Mouse (Mus musculus): ENCODE results near the gene Ass1. TPM values are rescaled to one million over a fixed set of nuclear protein-coding genes. Genes with fewer than 3 reads are reported as not detected.
A peak's percentile ranks its signal among the peaks of the same experiment; 100 is the strongest.

Gene Ass1
- polyA plus RNA-seq, 1 experiment from 2014 or later = 10.4 TPM

DNA sequence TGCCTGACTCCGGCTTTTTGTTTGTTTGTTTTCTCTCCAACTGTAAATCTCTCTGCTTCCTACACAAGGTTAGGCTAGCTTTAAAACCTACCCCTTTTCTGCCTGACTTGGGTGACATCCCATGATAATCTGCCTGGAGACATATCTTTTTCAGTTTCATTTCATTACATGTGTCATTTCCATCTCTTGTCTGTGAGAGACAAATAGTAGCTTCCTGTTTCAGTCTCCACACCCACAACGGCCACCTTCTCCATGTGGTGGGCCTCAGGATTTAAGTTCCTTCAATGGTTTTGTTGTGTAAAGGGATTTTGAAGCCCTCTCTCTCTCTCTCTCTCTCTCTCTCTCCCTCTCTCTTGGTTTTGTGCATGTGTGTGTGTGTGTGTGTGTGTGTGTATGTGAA, 22.5 kb upstream of the Ass1 start:
- no peaks in the 10 kb centered on the region for H3K9me3 ChIP-seq
- no peak overlapping the region for H3K4me2 ChIP-seq
- peaks cover 43% of the 10 kb centered on the region for H3K4me1 ChIP-seq
- WGBS = 72% methylated on average over 2 of the region's 2 CpGs
- H3K27ac ChIP-seq (replicated peaks) = no peak overlapping the region
- H3K27me3 ChIP-seq (replicated peaks) = no peaks in the 10 kb centered on the region
- ATAC-seq (ENCODE audit: extremely low read depth, insufficient number of reproducible peaks, low FRiP score, low TSS enrichment) = no peak
- no peak overlapping the region for H3K4me3 ChIP-seq
- no peaks in the 10 kb centered on the region for H3K36me3 ChIP-seq
- H3K9ac ChIP-seq = no peak overlapping the region

DNA sequence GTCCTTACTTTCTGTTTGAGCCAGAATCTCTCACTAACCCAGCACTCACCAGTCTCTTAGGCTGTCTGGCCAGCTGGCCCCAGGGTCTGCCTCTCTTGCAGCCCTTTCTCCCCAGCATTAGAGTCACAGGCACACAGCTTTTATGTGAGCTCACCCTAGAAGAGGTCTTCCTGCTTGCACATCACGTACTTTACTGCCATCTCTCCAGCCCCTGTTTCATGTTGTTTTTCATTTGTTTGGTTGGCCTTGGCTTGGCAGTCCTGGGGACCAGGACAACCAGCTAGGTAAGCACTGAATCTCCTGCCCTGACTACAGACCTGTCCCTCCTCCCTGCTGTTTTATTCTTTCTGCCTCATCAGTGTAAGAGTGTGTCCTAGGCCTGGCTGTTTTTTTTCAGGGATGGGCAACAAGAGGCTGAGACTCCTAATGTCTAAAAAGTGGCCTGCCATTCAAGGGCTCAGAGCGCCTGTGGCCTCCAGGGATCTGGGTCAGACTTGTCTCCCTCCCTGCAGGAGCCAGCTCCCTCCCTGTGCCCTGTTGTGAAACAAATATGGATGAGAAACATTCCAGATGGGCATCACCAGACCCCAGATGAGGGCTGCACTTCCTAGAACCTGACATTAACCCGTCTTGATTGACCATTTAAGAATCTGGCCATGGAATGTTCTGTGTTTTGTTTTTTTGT, 21.1 kb upstream of the Ass1 start:
- H3K36me3 ChIP-seq = no peaks in the 10 kb centered on the region
- H3K4me2 ChIP-seq = no peak overlapping the region
- ATAC-seq (ENCODE audit: extremely low read depth, insufficient number of reproducible peaks, low FRiP score, low TSS enrichment) = no peak
- 60% methylated on average over 3 of the region's 3 CpGs for WGBS
- H3K4me1 ChIP-seq = peaks cover 49% of the 10 kb centered on the region
- peak overlapping the region; percentile 33 for H3K9ac ChIP-seq
- peak overlapping the region; percentile 75 for H3K27ac ChIP-seq (replicated peaks)
- no peaks in the 10 kb centered on the region for H3K9me3 ChIP-seq
- H3K4me3 ChIP-seq = no peak overlapping the region
- no peaks in the 10 kb centered on the region for H3K27me3 ChIP-seq (replicated peaks)

DNA sequence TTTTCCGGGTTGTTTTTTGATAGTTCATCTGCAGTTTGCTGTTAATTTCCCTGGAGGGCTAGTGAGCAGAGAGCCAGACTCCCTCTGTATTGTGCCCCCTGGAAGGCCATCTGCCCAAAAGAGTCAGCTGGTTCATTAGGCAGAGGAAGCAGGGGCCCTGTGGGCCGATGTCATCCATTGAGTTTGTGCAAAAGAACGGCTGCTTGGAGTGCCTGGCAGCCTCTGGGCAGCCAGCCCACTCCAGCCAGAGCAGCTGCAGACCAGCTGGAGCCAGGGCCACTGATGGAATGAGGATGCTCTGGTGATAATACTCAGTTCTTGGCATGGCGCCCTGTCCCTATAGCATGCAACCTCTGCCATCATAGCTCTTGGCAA, 20.6 kb upstream of the Ass1 start:
- Histone ChIP-seq H3K9me3 (no peaks in the 10 kb centered on the region), H3K4me2 (no peak overlapping the region), H3K27ac (replicated peaks) (peak overlapping the region; percentile 75), H3K27me3 (replicated peaks) (no peaks in the 10 kb centered on the region), H3K4me1 (peaks cover 54% of the 10 kb centered on the region), H3K9ac (peak overlapping the region; percentile 21; the same call in 1 of the 2 replicates), H3K4me3 (no peak overlapping the region), H3K36me3 (no peaks in the 10 kb centered on the region)
- WGBS = 28% methylated on average over 4 of the region's 4 CpGs
- ATAC-seq (ENCODE audit: extremely low read depth, insufficient number of reproducible peaks, low FRiP score, low TSS enrichment) = peak; percentile 33

DNA sequence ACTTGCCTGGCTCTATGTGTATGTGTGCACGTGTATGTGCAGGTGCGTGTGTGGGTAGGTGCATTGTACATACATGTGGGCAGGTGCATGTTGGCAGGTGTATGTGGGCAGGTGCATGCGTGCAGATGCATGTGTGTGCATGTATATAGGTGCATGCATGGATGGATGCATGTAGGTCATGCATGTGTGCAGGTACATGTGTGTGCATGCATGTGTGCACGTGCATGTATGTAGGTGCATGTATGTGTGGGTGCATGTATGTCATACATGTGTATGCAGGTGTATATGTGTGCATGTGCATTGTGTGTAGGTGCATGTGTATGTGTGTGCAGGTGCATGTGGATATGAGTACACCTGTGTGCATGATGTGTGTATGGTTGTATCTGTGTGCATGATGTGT, 20.1 kb upstream of the Ass1 start:
- Histone ChIP-seq H3K27ac (replicated peaks) (peak overlapping the region; percentile 75; the same call in 1 of the 2 replicates), H3K4me3 (no peak overlapping the region), H3K9me3 (no peaks in the 10 kb centered on the region), H3K36me3 (no peaks in the 10 kb centered on the region), H3K27me3 (replicated peaks) (no peaks in the 10 kb centered on the region), H3K4me2 (no peak overlapping the region), H3K4me1 (peaks cover 59% of the 10 kb centered on the region), H3K9ac (no peak overlapping the region)
- ATAC-seq (ENCODE audit: extremely low read depth, insufficient number of reproducible peaks, low FRiP score, low TSS enrichment) = 0 out of 2 replicates have a peak, but pooled peaks have one; percentile 2
- WGBS = 87% methylated on average over 4 of the region's 4 CpGs

DNA sequence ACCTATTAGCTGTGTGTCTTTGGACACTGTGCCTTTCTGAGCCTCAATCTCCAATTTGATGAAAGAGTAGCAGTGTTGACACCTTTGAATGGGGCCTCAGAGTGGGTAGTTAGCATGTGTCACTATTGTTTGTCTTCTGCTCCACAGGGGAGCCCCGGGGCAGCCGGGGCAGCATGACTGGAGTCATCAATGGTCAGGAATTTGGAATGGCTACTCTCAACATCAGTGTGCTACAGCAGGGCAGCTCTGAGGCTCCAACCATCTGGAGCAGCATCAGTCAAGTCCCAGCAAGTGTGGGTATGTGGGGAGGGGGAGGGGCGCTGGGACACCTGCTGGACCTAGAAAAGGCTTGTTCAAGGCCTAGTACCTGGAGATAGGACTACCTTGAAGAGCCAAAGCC, 19.3 kb upstream of the Ass1 start:
- no peak for ATAC-seq (ENCODE audit: extremely low read depth, insufficient number of reproducible peaks, low FRiP score, low TSS enrichment)
- Histone ChIP-seq H3K27ac (replicated peaks) (no peak overlapping the region), H3K4me3 (no peak overlapping the region), H3K9ac (no peak overlapping the region), H3K4me2 (no peak overlapping the region), H3K9me3 (no peaks in the 10 kb centered on the region), H3K27me3 (replicated peaks) (no peaks in the 10 kb centered on the region), H3K4me1 (peaks cover 67% of the 10 kb centered on the region), H3K36me3 (no peaks in the 10 kb centered on the region)
- WGBS = 50% methylated on average over 3 of the region's 3 CpGs

DNA sequence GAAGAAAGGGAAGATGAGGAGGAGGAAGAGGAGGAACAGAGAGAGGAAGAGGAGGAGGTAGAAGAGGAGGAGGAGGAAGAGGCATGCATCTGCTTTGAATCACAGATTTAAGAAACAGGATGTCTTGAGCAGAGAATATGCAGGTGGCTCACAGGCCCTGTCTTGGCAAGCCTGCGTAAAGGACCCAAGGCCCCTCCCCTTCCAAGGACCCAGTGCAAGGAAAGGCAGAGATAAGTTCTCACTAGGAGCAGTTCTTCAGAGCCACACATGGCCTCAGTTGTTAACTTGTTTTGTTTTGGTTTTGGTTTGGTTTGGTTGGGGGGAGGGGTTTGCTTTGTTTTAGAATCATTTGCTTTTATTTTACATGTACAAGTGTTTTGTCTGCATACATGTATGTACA, 18.5 kb upstream of the Ass1 start:
- no peak overlapping the region for H3K4me3 ChIP-seq
- H3K27me3 ChIP-seq (replicated peaks) = no peaks in the 10 kb centered on the region
- no peak for ATAC-seq (ENCODE audit: extremely low read depth, insufficient number of reproducible peaks, low FRiP score, low TSS enrichment)
- H3K4me1 ChIP-seq = peaks cover 71% of the 10 kb centered on the region
- WGBS = 42% methylated on average over 1 of the region's 1 CpGs
- no peak overlapping the region for H3K9ac ChIP-seq
- H3K36me3 ChIP-seq = no peaks in the 10 kb centered on the region
- no peak overlapping the region for H3K4me2 ChIP-seq
- no peaks in the 10 kb centered on the region for H3K9me3 ChIP-seq
- no peak overlapping the region for H3K27ac ChIP-seq (replicated peaks)

DNA sequence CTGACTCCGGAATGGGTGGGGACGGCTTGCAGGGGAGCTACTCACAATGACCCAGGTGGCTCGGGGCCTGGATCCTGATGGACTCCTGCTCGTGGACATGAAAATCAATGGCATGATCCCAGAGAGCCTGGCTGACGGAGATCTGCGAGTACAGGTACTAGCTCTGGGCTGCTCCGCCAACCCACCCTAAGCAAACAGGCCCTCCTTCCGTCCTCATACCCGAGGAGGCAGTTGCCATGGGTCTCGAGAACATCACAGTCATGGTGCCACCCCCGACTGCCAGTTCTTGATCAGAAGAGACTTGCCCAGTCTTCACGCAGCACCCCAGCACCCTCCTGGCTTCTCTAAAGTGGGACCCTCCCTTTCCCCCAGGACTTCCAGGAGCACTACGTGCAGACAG, 17.0 kb upstream of the Ass1 start:
- H3K4me2 ChIP-seq = no peak overlapping the region

DNA sequence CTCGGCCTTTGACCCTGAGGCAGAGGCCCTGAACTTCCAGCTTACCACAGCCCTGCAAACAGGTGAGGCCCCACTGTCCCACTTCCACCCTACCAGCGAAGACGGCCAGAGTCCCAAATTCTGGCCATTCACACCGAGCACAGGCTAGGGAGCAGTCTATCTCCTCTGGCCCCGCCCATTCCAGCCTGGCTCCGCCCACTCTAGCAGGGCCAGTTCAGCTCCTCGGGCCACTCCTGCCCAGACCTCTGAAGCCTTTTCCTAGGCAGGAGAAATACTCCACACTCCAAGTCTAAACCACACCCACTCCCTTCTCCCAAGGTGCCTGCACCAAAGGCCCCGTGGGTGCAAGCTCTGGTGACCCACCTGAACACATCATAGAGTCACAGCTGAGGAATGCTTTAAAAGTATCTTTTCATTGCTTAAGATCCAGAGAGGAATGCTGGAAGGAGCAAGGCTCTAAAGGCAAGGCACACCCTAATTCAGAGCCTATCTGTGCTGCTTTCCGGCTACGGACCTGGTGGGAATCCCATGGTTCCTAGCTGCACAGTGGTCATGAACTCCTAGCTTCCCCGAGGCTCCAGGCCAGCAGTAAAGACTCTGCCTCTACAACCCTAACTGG, 16.3 kb upstream of the Ass1 start:
- Histone ChIP-seq H3K36me3 (no peaks in the 10 kb centered on the region), H3K4me3 (no peak overlapping the region), H3K9me3 (no peaks in the 10 kb centered on the region), H3K4me2 (no peak overlapping the region), H3K9ac (no peak overlapping the region), H3K4me1 (peaks cover 67% of the 10 kb centered on the region), H3K27me3 (replicated peaks) (peaks cover 17% of the 10 kb centered on the region), H3K27ac (replicated peaks) (peak overlapping the region; percentile 88)
- ATAC-seq (ENCODE audit: extremely low read depth, insufficient number of reproducible peaks, low FRiP score, low TSS enrichment) = no peak
- 35% methylated on average over 11 of the region's 11 CpGs for WGBS

More for the DNA sequence above, 17.0 kb upstream of the Ass1 start:
- no peak for ATAC-seq (ENCODE audit: extremely low read depth, insufficient number of reproducible peaks, low FRiP score, low TSS enrichment)
- no peak overlapping the region for H3K9ac ChIP-seq
- H3K27me3 ChIP-seq (replicated peaks) = peaks cover 10% of the 10 kb centered on the region
- 0 out of 2 replicates have a peak overlapping the region, but pooled peaks have one; percentile 88 for H3K27ac ChIP-seq (replicated peaks)
- H3K4me1 ChIP-seq = peaks cover 71% of the 10 kb centered on the region
- no peaks in the 10 kb centered on the region for H3K9me3 ChIP-seq
- WGBS = 77% methylated on average over 13 of the region's 13 CpGs
- H3K4me3 ChIP-seq = no peak overlapping the region
- no peaks in the 10 kb centered on the region for H3K36me3 ChIP-seq

DNA sequence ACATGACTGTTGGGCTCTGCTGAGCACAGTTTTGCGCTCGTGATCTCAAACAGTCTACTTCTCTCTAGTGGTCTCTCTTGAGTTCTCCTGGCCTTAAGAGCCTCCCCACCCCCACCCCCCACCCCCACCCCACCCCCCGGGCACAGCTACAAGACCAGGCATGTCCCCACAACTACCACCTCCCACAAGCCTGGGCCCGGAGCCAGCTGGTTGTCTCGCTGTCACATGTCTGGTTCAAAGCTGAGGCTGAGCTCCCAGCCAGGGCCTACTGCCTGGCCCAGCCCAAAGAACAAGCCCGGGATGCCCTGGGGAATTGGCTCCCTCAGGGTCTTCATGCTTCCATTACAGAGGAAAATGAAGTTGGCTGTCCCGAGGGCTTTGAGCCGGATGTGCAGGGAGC, 15.7 kb upstream of the Ass1 start:
- Histone ChIP-seq H3K4me2 (0 out of 2 replicates have a peak overlapping the region, but pooled peaks have one; percentile 4), H3K27ac (replicated peaks) (peak overlapping the region; percentile 88), H3K27me3 (replicated peaks) (peaks cover 23% of the 10 kb centered on the region), H3K36me3 (no peaks in the 10 kb centered on the region), H3K9me3 (no peaks in the 10 kb centered on the region), H3K9ac (peak overlapping the region; percentile 38), H3K4me1 (peaks cover 61% of the 10 kb centered on the region), H3K4me3 (no peak overlapping the region)
- peak; percentile 29; the same call in 1 of the 2 replicates for ATAC-seq (ENCODE audit: extremely low read depth, insufficient number of reproducible peaks, low FRiP score, low TSS enrichment)
- WGBS = 30% methylated on average over 8 of the region's 8 CpGs

DNA sequence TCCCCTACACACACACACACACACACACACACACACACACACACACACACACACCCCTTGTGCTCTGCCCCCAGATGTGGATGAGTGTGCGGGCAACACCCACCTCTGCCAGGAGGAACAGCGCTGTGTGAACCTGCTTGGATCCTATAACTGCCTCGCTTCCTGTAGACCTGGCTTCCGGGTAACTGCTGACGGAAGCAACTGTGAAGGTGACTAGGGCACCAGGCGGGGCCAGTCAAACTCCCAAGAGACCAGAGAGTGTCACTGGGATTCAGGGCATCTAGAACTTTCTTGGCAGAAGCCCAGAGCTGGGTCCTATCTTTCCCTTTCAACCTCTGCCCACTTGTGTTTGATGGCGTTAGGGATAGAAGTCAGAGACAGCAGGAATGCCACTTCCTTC, 14.6 kb upstream of the Ass1 start:
- Histone ChIP-seq H3K4me3 (no peak overlapping the region), H3K36me3 (no peaks in the 10 kb centered on the region), H3K9me3 (no peaks in the 10 kb centered on the region), H3K4me2 (0 out of 2 replicates have a peak overlapping the region, but pooled peaks have one; percentile 5), H3K9ac (0 out of 2 replicates have a peak overlapping the region, but pooled peaks have one; percentile 38), H3K4me1 (peaks cover 60% of the 10 kb centered on the region), H3K27ac (replicated peaks) (no peak overlapping the region), H3K27me3 (replicated peaks) (peaks cover 35% of the 10 kb centered on the region)
- WGBS = 66% methylated on average over 7 of the region's 7 CpGs
- no peak for ATAC-seq (ENCODE audit: extremely low read depth, insufficient number of reproducible peaks, low FRiP score, low TSS enrichment)

DNA sequence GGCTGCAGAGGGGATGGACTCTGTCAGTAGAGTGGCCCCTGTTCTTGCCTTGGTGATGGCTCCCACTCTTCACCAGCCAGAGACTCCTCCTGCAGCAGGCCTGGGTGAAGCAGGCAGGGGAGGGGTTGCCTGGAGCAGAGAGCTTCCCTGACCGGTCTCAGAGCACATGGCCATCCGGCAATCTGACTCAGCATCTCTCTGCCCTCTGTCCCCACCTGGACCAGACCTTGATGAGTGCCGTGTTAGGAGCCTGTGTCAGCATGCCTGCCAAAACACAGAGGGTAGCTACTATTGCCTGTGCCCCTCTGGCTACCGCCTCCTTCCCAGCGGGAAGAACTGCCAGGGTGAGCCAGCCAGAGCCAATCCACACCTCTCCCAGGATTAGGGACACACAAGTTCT, 11.5 kb upstream of the Ass1 start:
- peaks cover 62% of the 10 kb centered on the region for H3K27me3 ChIP-seq (replicated peaks)
- H3K9ac ChIP-seq = no peak overlapping the region
- ATAC-seq (ENCODE audit: extremely low read depth, insufficient number of reproducible peaks, low FRiP score, low TSS enrichment) = no peak
- H3K9me3 ChIP-seq = no peaks in the 10 kb centered on the region
- no peak overlapping the region for H3K27ac ChIP-seq (replicated peaks)
- H3K4me2 ChIP-seq = no peak overlapping the region
- H3K4me3 ChIP-seq = no peak overlapping the region
- no peaks in the 10 kb centered on the region for H3K36me3 ChIP-seq
- peaks cover 44% of the 10 kb centered on the region for H3K4me1 ChIP-seq
- WGBS = 42% methylated on average over 5 of the region's 5 CpGs
